Mouse (Mus musculus) lung, postnatal 0 days (tissue): ENCODE data around the gene Nrg3. TPM values are rescaled to one million over a fixed set of nuclear protein-coding genes. Genes with fewer than 3 reads are reported as not detected.

ENCODE experiments used
- ATAC-seq: fragments of 200-750 bp; cut with Nextera tagmentation; 2 replicates; pipeline ENCODE4 v1.8.0; 2017; ENCODE audit warnings: moderate library complexity
- DNase-seq: peaks from one replicate; pipeline ENCODE4 v3.0.0-alpha.2; 2016; ENCODE audit warnings: low spot score
- H3K27ac ChIP-seq: fragments of 300-500 bp; sonication (generic); 2 replicates; pipeline ENCODE4 v1.5.1; 2014; ENCODE audit warnings: antibody characterized with exemption, mild to moderate bottlenecking, low read length, mixed read lengths
- H3K27me3 ChIP-seq: fragments of 300-500 bp; sonication (generic); replicated peaks from 2 replicates; pipeline ENCODE4 v1.6.1; 2014; ENCODE audit warnings: low read length, mixed read lengths; ENCODE audit not compliant: insufficient read depth
- H3K36me3 ChIP-seq: fragments of 300-500 bp; sonication (generic); 2 replicates; pipeline ENCODE4 v1.6.1; 2014; ENCODE audit warnings: low read length, mixed read lengths; ENCODE audit not compliant: insufficient read depth
- H3K4me1 ChIP-seq: fragments of 300-500 bp; sonication (generic); 2 replicates; pipeline ENCODE4 v1.6.1; 2014; ENCODE audit warnings: antibody characterized with exemption, low read depth, low read length, mixed read lengths; ENCODE audit not compliant: insufficient read depth
- H3K4me2 ChIP-seq: fragments of 300-500 bp; sonication (generic); replicated peaks from 2 replicates; pipeline ENCODE4 v1.6.1; 2014; ENCODE audit warnings: low read depth, mild to moderate bottlenecking, low read length, moderate library complexity, mixed read lengths
- H3K4me3 ChIP-seq: fragments of 300-500 bp; sonication (generic); 2 replicates; pipeline ENCODE4 v1.5.1; 2014; ENCODE audit warnings: low read depth, low read length
- H3K9ac ChIP-seq: fragments of 300-500 bp; sonication (generic); replicated peaks from 2 replicates; pipeline ENCODE4 v1.6.1; 2014; ENCODE audit warnings: low read depth, mild to moderate bottlenecking
- H3K9me3 ChIP-seq: fragments of 300-500 bp; sonication (generic); 2 replicates; pipeline ENCODE4 v1.6.1; 2016; ENCODE audit warnings: low read length, mixed read lengths
- CTCF ChIP-seq: IDR thresholded peaks from 2 replicates; pipeline ENCODE4 v1.5.1; 2016; ENCODE audit warnings: antibody characterized with exemption, mild to moderate bottlenecking
- EP300 ChIP-seq: IDR thresholded peaks from 2 replicates; pipeline ENCODE4 v1.6.1; 2016; ENCODE audit warnings: antibody characterized with exemption, mild to moderate bottlenecking, control low read depth
- WGBS: fragments of 180-500 bp; shearing (Covaris S2); extraction: QIAGEN DNeasy Blood & Tissue Kit; methylation state at CpG from one replicate; pipeline ENCODE4 v1.1.7; 2014; 5-methylcytosine and 5-hydroxymethylcytosine counted together
- polyA plus RNA-seq: library from polyadenylated mRNA; unstranded; fragments of >200 nt; fragmentation: Nextera tagmentation; extraction: Ambion mirVana; gene quantifications from 2 replicates; pipeline ENCODE4 v1.2.1, GENCODE M21; 2015

Nrg3 gene
- polyA plus RNA-seq, 1 experiment from 2014 or later = not detected

DNA sequence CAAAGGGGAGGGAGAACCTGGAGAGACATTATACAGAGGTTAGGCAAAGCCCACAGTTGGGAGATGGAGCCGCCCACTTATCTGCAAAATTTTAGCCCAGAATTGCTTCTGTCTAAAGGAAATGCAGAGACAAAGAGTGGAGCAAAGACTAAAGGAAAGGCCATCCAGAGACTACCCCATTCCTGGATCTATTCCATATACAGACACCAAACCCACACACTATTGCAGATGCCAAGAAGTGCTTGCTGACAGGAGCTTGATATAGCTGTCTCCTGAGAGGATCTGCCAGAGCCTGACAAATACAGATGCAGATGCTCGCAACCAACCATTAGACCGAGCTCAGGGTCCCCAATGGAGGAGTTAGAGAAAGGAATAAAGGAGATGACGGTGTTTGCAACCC is 637.9 kb downstream of the Nrg3 start:
- Histone ChIP-seq H3K9ac (no peak overlapping the region), H3K36me3 (no peaks in the 10 kb centered on the region)

GRCm38 (mm10) chr14:38824891-38825290 is 648.0 kb downstream of the Nrg3 start:
- whole genome bisulfite sequencing = 63% methylated on average over 1 of the region's 1 CpGs
- Histone ChIP-seq H3K27ac (no peak overlapping the region), H3K4me2 (no peak overlapping the region), H3K9ac (no peak overlapping the region), H3K36me3 (no peaks in the 10 kb centered on the region), H3K4me1 (no peaks in the 10 kb centered on the region), H3K4me3 (no peak overlapping the region), H3K9me3 (no peaks in the 10 kb centered on the region), H3K27me3 (no peaks in the 10 kb centered on the region)
- no peak for TF ChIP-seq EP300
- no peak for TF ChIP-seq CTCF
- ATAC-seq = no peak
- no peak for DNase-seq

More for the DNA sequence above, 637.9 kb downstream of the Nrg3 start:
- H3K4me1 ChIP-seq = no peaks in the 10 kb centered on the region
- DNase-seq (no peak), ATAC-seq (no peak)
- TF ChIP-seq CTCF = no peak
- no peak for TF ChIP-seq EP300
- no peak overlapping the region for H3K4me2 ChIP-seq
- no peaks in the 10 kb centered on the region for H3K9me3 ChIP-seq
- no peaks in the 10 kb centered on the region for H3K27me3 ChIP-seq
- 77% methylated on average over 4 of the region's 4 CpGs for WGBS
- no peak overlapping the region for H3K27ac ChIP-seq
- H3K4me3 ChIP-seq = no peak overlapping the region

DNA sequence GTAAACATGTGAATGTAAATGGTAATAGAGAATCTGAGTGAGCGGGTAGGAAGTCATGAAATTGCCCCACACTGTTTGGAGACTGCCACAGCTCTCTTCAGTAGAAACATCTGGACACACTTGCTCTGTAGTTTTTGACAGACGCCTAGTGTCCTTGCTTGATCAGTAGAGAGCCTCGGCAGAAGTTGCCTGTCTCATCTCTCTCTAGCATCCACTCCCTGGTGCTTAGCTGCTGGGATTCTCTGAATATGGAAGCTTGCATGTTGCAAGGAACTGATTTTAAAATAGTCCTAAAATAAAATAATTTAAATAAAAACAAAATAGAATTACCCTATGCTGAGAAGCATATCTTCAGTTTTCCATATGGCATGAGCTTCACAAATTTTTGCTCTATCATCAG is 675.9 kb downstream of the Nrg3 start:
- no peak overlapping the region for H3K9ac ChIP-seq
- WGBS = 77% methylated on average over 3 of the region's 3 CpGs
- H3K4me3 ChIP-seq = no peak overlapping the region
- H3K9me3 ChIP-seq = no peaks in the 10 kb centered on the region
- no peak overlapping the region for H3K27ac ChIP-seq
- no peak for ATAC-seq
- H3K4me1 ChIP-seq = no peaks in the 10 kb centered on the region
- TF ChIP-seq CTCF (no peak), EP300 (no peak)
- no peaks in the 10 kb centered on the region for H3K27me3 ChIP-seq
- H3K4me2 ChIP-seq = no peak overlapping the region
- DNase-seq = no peak
- H3K36me3 ChIP-seq = no peaks in the 10 kb centered on the region

- Histone ChIP-seq H3K4me3 (no peak overlapping the region), H3K27me3 (no peaks in the 10 kb centered on the region), H3K36me3 (no peaks in the 10 kb centered on the region), H3K4me2 (no peak overlapping the region), H3K27ac (no peak overlapping the region), H3K9me3 (no peaks in the 10 kb centered on the region), H3K4me1 (no peaks in the 10 kb centered on the region), H3K9ac (no peak overlapping the region)
- WGBS = 78% methylated on average over 5 of the region's 5 CpGs
- DNase-seq = no peak
- no peak for TF ChIP-seq CTCF
- no peak for TF ChIP-seq EP300
- no peak for ATAC-seq
Measured at GRCm38 (mm10) chr14:38775291-38776116, 697.4 kb downstream of the Nrg3 start.

GRCm38 (mm10) chr14:38774811-38775210 is 698.1 kb downstream of the Nrg3 start:
- Histone ChIP-seq H3K9ac (no peak overlapping the region), H3K27ac (no peak overlapping the region), H3K27me3 (no peaks in the 10 kb centered on the region), H3K9me3 (no peaks in the 10 kb centered on the region), H3K4me1 (no peaks in the 10 kb centered on the region), H3K36me3 (no peaks in the 10 kb centered on the region), H3K4me2 (no peak overlapping the region), H3K4me3 (no peak overlapping the region)
- DNase-seq = no peak
- 50% methylated on average over 1 of the region's 1 CpGs for WGBS
- ATAC-seq = no peak
- TF ChIP-seq CTCF (no peak), EP300 (no peak)

GRCm38 (mm10) chr14:38730465-38730864 is 742.4 kb downstream of the Nrg3 start:
- Histone ChIP-seq H3K27ac (no peak overlapping the region), H3K4me3 (no peak overlapping the region), H3K4me2 (no peak overlapping the region), H3K4me1 (no peaks in the 10 kb centered on the region), H3K9me3 (no peaks in the 10 kb centered on the region), H3K9ac (no peak overlapping the region), H3K27me3 (no peaks in the 10 kb centered on the region), H3K36me3 (no peaks in the 10 kb centered on the region)
- no peak for DNase-seq
- TF ChIP-seq EP300 = no peak
- ATAC-seq = no peak

DNA sequence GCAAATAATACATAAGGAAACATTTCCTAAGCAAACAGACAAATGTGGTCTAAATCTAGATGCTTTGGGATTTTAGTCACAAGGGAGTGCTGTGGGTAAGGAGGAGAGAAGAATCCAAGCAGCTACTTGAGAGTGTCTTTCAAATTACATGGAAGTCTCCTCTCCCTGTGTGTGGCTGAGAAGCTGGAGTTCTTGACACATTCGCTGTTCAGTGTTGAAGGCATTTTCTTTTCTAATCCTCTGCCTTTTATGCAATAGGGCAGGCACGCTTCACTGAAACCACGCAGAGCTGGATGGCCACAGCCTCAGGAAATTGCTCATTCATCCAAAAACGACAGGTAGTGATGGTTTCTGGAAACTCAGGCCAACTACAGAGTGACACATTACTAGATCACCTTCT is 769.0 kb downstream of the Nrg3 start:
- Histone ChIP-seq H3K4me2 (no peak overlapping the region), H3K27me3 (no peaks in the 10 kb centered on the region), H3K4me3 (no peak overlapping the region), H3K27ac (no peak overlapping the region), H3K4me1 (no peaks in the 10 kb centered on the region), H3K36me3 (no peaks in the 10 kb centered on the region), H3K9ac (no peak overlapping the region), H3K9me3 (no peaks in the 10 kb centered on the region)
- ATAC-seq = no peak
- no peak for TF ChIP-seq EP300
- TF ChIP-seq CTCF = no peak
- no peak for DNase-seq
- WGBS = 49% methylated on average over 4 of the region's 4 CpGs
